Mouse (Mus musculus) MEL (cell line): ENCODE measurements around the gene Ptpa. TPM values are rescaled to one million over a fixed set of nuclear protein-coding genes. Genes with fewer than 3 reads are reported as not detected.

Source experiments
- DNase-seq: peaks from one replicate; pipeline ENCODE4 v3.0.0; 2011; ENCODE audit warnings: low read depth, low spot score
- H3K27ac ChIP-seq: 2 replicates; pipeline ENCODE4 v1.5.1; 2012; ENCODE audit warnings: low read depth, mild to moderate bottlenecking, control low read depth, low read length, moderate library complexity; ENCODE audit not compliant: control insufficient read depth
- H3K27me3 ChIP-seq, 2 experiments: fragments of 150-350 bp in 1 of 2; sonication (generic) in 1 of 2; 2 replicates each; pipeline ENCODE4 v1.6.1; 2012; ENCODE audit warnings: low read length in 2 of 2, mild to moderate bottlenecking in 2 of 2, improper control_type of control experiment in 1 of 2, moderate library complexity in 1 of 2; ENCODE audit not compliant: insufficient read depth in 2 of 2, control insufficient read depth in 1 of 2
- H3K36me3 ChIP-seq, 2 experiments: 2 replicates each; pipeline ENCODE4 v1.6.1; 2012 to 2014; ENCODE audit warnings: low read length in 2 of 2, improper control_type of control experiment in 1 of 2, inconsistent platforms in 1 of 2, mild to moderate bottlenecking in 1 of 2; ENCODE audit not compliant: insufficient read depth in 2 of 2, control insufficient read depth in 1 of 2
- H3K4me1 ChIP-seq, 2 experiments: fragments of 150-350 bp in 1 of 2; sonication (generic) in 1 of 2; 2 replicates each; pipeline ENCODE4 v1.6.1; 2012; ENCODE audit warnings: low read length in 2 of 2, improper control_type of control experiment in 1 of 2, mild to moderate bottlenecking in 1 of 2; ENCODE audit not compliant: insufficient read depth in 2 of 2, control insufficient read depth in 1 of 2
- H3K4me3 ChIP-seq, 2 experiments: fragments of 150-350 bp in 1 of 2; sonication (generic) in 1 of 2; 2 replicates each; pipeline ENCODE4 v1.5.1; 2012; ENCODE audit warnings: low read depth in 2 of 2, low read length in 2 of 2, mild to moderate bottlenecking in 2 of 2, moderate library complexity in 2 of 2, control low read depth in 1 of 2, improper control_type of control experiment in 1 of 2; ENCODE audit not compliant: control insufficient read depth in 1 of 2, insufficient read depth in 1 of 2
- H3K79me2 ChIP-seq: 2 replicates; pipeline ENCODE4 v1.6.1; 2012; ENCODE audit warnings: mild to moderate bottlenecking, low read length, moderate library complexity; ENCODE audit not compliant: control insufficient read depth, poor library complexity, insufficient read depth
- H3K9ac ChIP-seq: 2 replicates; pipeline ENCODE4 v1.6.1; 2012; ENCODE audit warnings: low read depth, mild to moderate bottlenecking, control low read depth, low read length, moderate library complexity; ENCODE audit not compliant: control insufficient read depth, poor library complexity, severe bottlenecking
- H3K9me3 ChIP-seq: fragments of 150-350 bp; sonication (generic); replicated peaks from 2 replicates; pipeline ENCODE4 v1.6.1; 2012; ENCODE audit warnings: mild to moderate bottlenecking, low read length, improper control_type of control experiment, moderate library complexity; ENCODE audit not compliant: insufficient read depth
- CHD2 ChIP-seq: IDR thresholded peaks from 2 replicates; pipeline ENCODE4 v1.6.1; 2011; ENCODE audit warnings: low read length, improper control_type of control experiment
- ETS1 ChIP-seq: IDR thresholded peaks from 2 replicates; pipeline ENCODE4 v1.6.1; 2012; ENCODE audit warnings: low read depth, mild to moderate bottlenecking, inconsistent platforms, low read length, improper control_type of control experiment, moderate library complexity
- GABPA ChIP-seq: IDR thresholded peaks from 2 replicates; pipeline ENCODE4 v1.6.1; 2012; ENCODE audit warnings: low read depth, mild to moderate bottlenecking, inconsistent platforms, low read length, improper control_type of control experiment, moderate library complexity
- GATA1 ChIP-seq: IDR thresholded peaks from 2 replicates; pipeline ENCODE4 v1.6.1; 2011; ENCODE audit warnings: low read depth, low read length, improper control_type of control experiment
- HCFC1 ChIP-seq: IDR thresholded peaks from 2 replicates; pipeline ENCODE4 v1.6.1; 2012; ENCODE audit warnings: low read depth, mild to moderate bottlenecking, inconsistent platforms, low read length, improper control_type of control experiment, moderate library complexity
- MAX ChIP-seq: IDR thresholded peaks from 2 replicates; pipeline ENCODE4 v1.6.1; 2011; ENCODE audit warnings: low read length, improper control_type of control experiment
- MYB ChIP-seq: IDR thresholded peaks from 2 replicates; pipeline ENCODE4 v1.6.1; 2011; ENCODE audit warnings: mild to moderate bottlenecking, low read depth, low read length, improper control_type of control experiment
- NRF1 ChIP-seq: IDR thresholded peaks from 2 replicates; pipeline ENCODE4 v1.6.1; 2014; ENCODE audit warnings: low read depth, mild to moderate bottlenecking, inconsistent platforms, low read length, improper control_type of control experiment, moderate library complexity; ENCODE audit not compliant: poor library complexity, insufficient read depth, severe bottlenecking
- POLR2A ChIP-seq, 2 experiments: IDR thresholded peaks; 2 replicates each; pipeline ENCODE4 v1.6.1; 2011 to 2012; ENCODE audit warnings: low read length in 2 of 2, mild to moderate bottlenecking in 2 of 2, control low read depth in 1 of 2, improper control_type of control experiment in 1 of 2, low read depth in 1 of 2, moderate library complexity in 1 of 2; ENCODE audit not compliant: control insufficient read depth in 1 of 2, insufficient read depth in 1 of 2, poor library complexity in 1 of 2
- POLR2AphosphoS2 ChIP-seq: IDR thresholded peaks from 2 replicates; pipeline ENCODE4 v1.6.1; 2011; ENCODE audit warnings: low read length, improper control_type of control experiment
- RAD21 ChIP-seq: IDR thresholded peaks from 2 replicates; pipeline ENCODE4 v1.6.1; 2011; ENCODE audit warnings: mild to moderate bottlenecking, low read depth, low read length, improper control_type of control experiment
- SIN3A ChIP-seq: IDR thresholded peaks from 2 replicates; pipeline ENCODE4 v1.6.1; 2012; ENCODE audit warnings: low read length, improper control_type of control experiment, inconsistent platforms
- SMC3 ChIP-seq: IDR thresholded peaks from 2 replicates; pipeline ENCODE4 v1.6.1; 2011; ENCODE audit warnings: low read depth, low read length, improper control_type of control experiment
- TCF12 ChIP-seq: IDR thresholded peaks from 2 replicates; pipeline ENCODE4 v1.6.1; 2014; ENCODE audit warnings: low read depth, mild to moderate bottlenecking, inconsistent platforms, low read length, improper control_type of control experiment, moderate library complexity
- UBTF ChIP-seq: IDR thresholded peaks from 2 replicates; pipeline ENCODE4 v1.6.1; 2012; ENCODE audit warnings: low read depth, mild to moderate bottlenecking, inconsistent platforms, low read length, improper control_type of control experiment, moderate library complexity, borderline replicate concordance; ENCODE audit not compliant: insufficient read depth
- USF1 ChIP-seq: IDR thresholded peaks from 2 replicates; pipeline ENCODE4 v1.6.1; 2014; ENCODE audit warnings: low read depth, mild to moderate bottlenecking, inconsistent platforms, low read length, improper control_type of control experiment, moderate library complexity
- USF2 ChIP-seq, 2 experiments: IDR thresholded peaks; 2 replicates each; pipeline ENCODE4 v1.6.1; 2011 to 2012; ENCODE audit warnings: improper control_type of control experiment in 2 of 2, low read length in 2 of 2, borderline replicate concordance in 1 of 2, inconsistent platforms in 1 of 2, low read depth in 1 of 2, mild to moderate bottlenecking in 1 of 2; ENCODE audit not compliant: insufficient read depth in 1 of 2
- ZKSCAN1 ChIP-seq: IDR thresholded peaks from 2 replicates; pipeline ENCODE4 v1.6.1; 2012; ENCODE audit warnings: low read depth, mild to moderate bottlenecking, inconsistent platforms, low read length, improper control_type of control experiment, moderate library complexity
- ZMIZ1 ChIP-seq: IDR thresholded peaks from 2 replicates; pipeline ENCODE4 v1.6.1; 2012; ENCODE audit warnings: low read depth, mild to moderate bottlenecking, inconsistent platforms, low read length, improper control_type of control experiment, moderate library complexity
- polyA plus RNA-seq, 2 experiments: library from polyadenylated mRNA; stranded (reverse) in 1 of 2; unstranded in 1 of 2; fragments of >175 nt in 1 of 2; fragments of >200 nt in 1 of 2; gene quantifications; 2 replicates each; pipeline versions ENCODE4 v1.2.1 to v1.2.4; 2012; ENCODE audit warnings: low replicate concordance in 2 of 2, low read depth in 1 of 2; ENCODE audit not compliant: insufficient read length in 2 of 2, insufficient read depth in 1 of 2, missing spikeins in 1 of 2
- total RNA-seq: library from RNA; depleted of rRNA; stranded (reverse); fragments of 300-350 nt; gene quantifications from 2 replicates; pipeline ENCODE4 v1.2.3, GENCODE M21; 2012

The Ptpa gene
- total and polyA plus RNA-seq, 3 experiments = 159 to 382 TPM; not detected in 1

DNA sequence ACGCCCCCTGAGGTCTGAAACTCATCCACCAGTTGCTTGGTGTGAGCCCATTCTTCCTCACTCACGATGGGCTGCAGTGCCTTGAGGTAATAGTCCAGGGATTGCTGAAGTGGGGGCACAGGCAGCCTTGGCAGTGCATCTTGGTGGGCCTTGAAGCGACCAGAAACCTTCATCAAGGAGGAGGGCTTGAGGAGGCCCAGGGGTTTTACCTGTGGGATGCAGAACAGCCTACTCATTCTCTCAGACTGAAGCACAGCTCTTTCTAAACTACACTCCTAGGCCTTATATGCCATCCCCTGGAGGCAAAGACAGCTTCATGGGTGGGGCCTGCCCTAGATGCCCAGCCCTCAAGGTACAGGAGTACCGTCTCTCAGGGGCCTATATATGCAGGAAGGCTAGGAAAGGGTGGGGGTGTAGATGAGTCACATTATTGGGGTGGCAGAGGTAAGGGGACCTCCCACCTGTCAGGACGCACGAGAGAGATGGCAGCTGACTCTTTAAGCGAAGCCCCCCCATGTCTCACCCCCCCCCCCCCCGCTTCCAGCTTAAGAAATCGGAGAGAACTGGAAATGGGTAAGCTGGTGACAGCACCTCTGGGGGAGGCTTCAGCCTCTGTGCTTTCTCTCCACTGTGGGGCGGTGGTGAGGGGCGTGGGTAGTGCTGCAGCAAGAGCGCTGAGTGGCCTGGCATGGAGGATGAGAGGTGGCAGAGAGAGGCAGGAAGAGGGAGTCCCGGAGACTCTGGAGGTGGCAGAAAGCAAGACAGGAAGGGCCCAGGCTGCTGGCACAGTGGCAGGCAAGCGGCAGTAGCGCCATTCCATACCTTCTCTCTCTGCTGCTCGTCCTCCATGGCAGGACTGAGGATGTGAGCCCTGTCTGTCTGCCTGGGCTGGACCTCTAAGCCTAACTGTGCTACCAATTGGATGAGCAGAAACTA, 2.5 kb upstream of the Ptpa start:
- H3K27me3 ChIP-seq = no peaks in the 10 kb centered on the region
- H3K79me2 ChIP-seq = peaks cover 32% of the 10 kb centered on the region
- TF ChIP-seq USF2 (IDR thresholded peaks at IDR 0.05; ENCODE audit: borderline replicate concordance in 1 of 2, insufficient read depth in 1 of 2, low read depth in 1 of 2, low read length in 2 of 2) (no peak), NRF1 (no peak), TCF12 (no peak), UBTF (no peak), POLR2AphosphoS2 (no peak), MAX (no peak), SMC3 (no peak), CHD2 (no peak), ETS1 (no peak), ZKSCAN1 (no peak)
- H3K4me3 ChIP-seq = no peak overlapping the region
- no peak for DNase-seq
- H3K4me1 ChIP-seq = peaks cover 12 to 20% of the 10 kb centered on the region in 2 experiments; a peak in 3 of 4 replicates
- H3K27ac ChIP-seq = no peak overlapping the region
- H3K9me3 ChIP-seq = no peaks in the 10 kb centered on the region
- no peak overlapping the region for H3K9ac ChIP-seq
- peaks cover 0 to 10% of the 10 kb centered on the region in 2 experiments; a peak in 3 of 4 replicates for H3K36me3 ChIP-seq

DNA sequence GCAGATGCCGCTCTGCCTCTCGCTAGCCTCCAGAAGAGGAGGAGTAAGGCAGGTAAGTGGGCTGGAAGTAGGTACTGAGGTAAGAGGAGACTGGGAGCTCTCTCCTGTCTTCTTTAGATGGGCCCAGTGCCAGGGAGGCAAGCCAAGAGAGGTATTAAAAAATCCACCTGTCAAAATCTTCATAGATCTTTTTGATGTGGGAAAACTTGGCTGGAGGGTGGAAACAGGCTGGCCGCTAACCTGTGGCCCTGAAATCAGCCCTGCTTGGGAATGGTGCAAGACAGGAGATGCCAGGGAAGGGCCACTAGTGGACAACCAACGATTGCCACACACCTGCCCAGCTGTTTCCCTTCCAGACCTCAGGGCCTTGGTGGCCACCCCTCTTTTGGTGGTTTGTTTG, 1.7 kb upstream of the Ptpa start:
- no peak overlapping the region for H3K4me3 ChIP-seq
- peaks cover 12 to 26% of the 10 kb centered on the region in 2 experiments; a peak in 3 of 4 replicates for H3K4me1 ChIP-seq
- DNase-seq = no peak
- H3K27me3 ChIP-seq = no peaks in the 10 kb centered on the region
- H3K9ac ChIP-seq = no peak overlapping the region; the same call in 1 of the 2 replicates
- peaks cover 0 to 16% of the 10 kb centered on the region in 2 experiments; a peak in 3 of 4 replicates for H3K36me3 ChIP-seq
- peaks cover 40% of the 10 kb centered on the region for H3K79me2 ChIP-seq
- H3K9me3 ChIP-seq = no peaks in the 10 kb centered on the region
- H3K27ac ChIP-seq = no peak overlapping the region
- TF ChIP-seq POLR2A (IDR thresholded peaks at IDR 0.05; ENCODE audit: control insufficient read depth in 1 of 2, insufficient read depth in 1 of 2, low read depth in 1 of 2, low read length in 2 of 2, poor library complexity in 1 of 2) (no peak), NRF1 (no peak), RAD21 (no peak), ZKSCAN1 (no peak), HCFC1 (no peak), GATA1 (no peak), POLR2AphosphoS2 (no peak), ZMIZ1 (no peak), USF1 (no peak), SIN3A (no peak), MAX (no peak), GABPA (no peak), MYB (no peak)
